Mouse (Mus musculus): ENCODE results near the gene Usp33. TPM values are rescaled to one million over a fixed set of nuclear protein-coding genes. Genes with fewer than 3 reads are reported as not detected.

The Usp33 gene
- total and polyA plus RNA-seq, 3 experiments: 38.3 to 54.7 (median 48.9) TPM

- Histone ChIP-seq H3K4me3 (replicated peaks in 1 of 3; ENCODE audit: low read depth in 2 of 3, low read length in 2 of 3, poor library complexity in 1 of 3) (no peak overlapping the region), H3K4me1 (ENCODE audit: control insufficient read depth in 1 of 2, insufficient read depth in 2 of 2) (peaks cover 5 to 43% of the 10 kb centered on the region in 2 experiments; a peak in 3 of 4 replicates), H3K27ac (ENCODE audit: insufficient read depth, low read depth) (no peak overlapping the region), H3K9me3 (replicated peaks; ENCODE audit: low read length) (no peaks in the 10 kb centered on the region), H3K27me3 (replicated peaks) (no peaks in the 10 kb centered on the region), H3K4me2 (ENCODE audit: insufficient read depth, low read depth, poor library complexity, severe bottlenecking) (no peak overlapping the region), H3K9ac (ENCODE audit: insufficient read depth, low read depth) (no peak overlapping the region), H3K79me2 (replicated peaks; ENCODE audit: control insufficient read depth, extremely low read depth, insufficient read depth, poor library complexity, severe bottlenecking) (peaks cover 24% of the 10 kb centered on the region), H3K36me3 (replicated peaks in 1 of 2; ENCODE audit: control insufficient read depth in 1 of 2, insufficient read depth in 1 of 2, low read length in 1 of 2) (peaks cover 47 to 63% of the 10 kb centered on the region in 2 experiments)
- in situ Hi-C loops (cut with MboI; ENCODE audit: low pct_ligation_motif_present, low pct_unique_long_range_greater_than_20kb, low sequenced_read_pairs) (no loop called here), dilution Hi-C loops (cut with MboI; ENCODE audit: extremely low pct_ligation_motif_present, extremely low pct_unique_long_range_greater_than_20kb, low sequenced_read_pairs) (no loop called here)
- no peak for TF ChIP-seq POLR2AphosphoS2 (IDR thresholded peaks at IDR 0.05; ENCODE audit: low read depth, low read length)
- no peak for TF ChIP-seq USF2 (conservative IDR thresholded peaks at IDR 0.05; ENCODE audit: low read depth, low read length)
- TF ChIP-seq JUND (conservative IDR thresholded peaks at IDR 0.05; ENCODE audit: low read depth, low read length): no peak
- TF ChIP-seq MYC (IDR thresholded peaks at IDR 0.05; ENCODE audit: low read depth, low read length): no peak
- no peak for TF ChIP-seq PAX5 (IDR thresholded peaks at IDR 0.05; ENCODE audit: low read length)
- TF ChIP-seq SMC3 (IDR thresholded peaks at IDR 0.05; ENCODE audit: low read depth, low read length): no peak
- no peak for TF ChIP-seq TCF12 (IDR thresholded peaks at IDR 0.05; ENCODE audit: low read depth, low read length)
- TF ChIP-seq E2F4 (IDR thresholded peaks at IDR 0.05; ENCODE audit: insufficient replicate concordance, low read depth, low read length): no peak
- no peak for TF ChIP-seq ZNF384 (IDR thresholded peaks at IDR 0.05; ENCODE audit: low read depth, low read length)
- no peak for TF ChIP-seq BHLHE40 (IDR thresholded peaks at IDR 0.05; ENCODE audit: low read depth, low read length)
- TF ChIP-seq POLR2A (IDR thresholded peaks at IDR 0.05; ENCODE audit: low read depth, low read length): no peak
- TF ChIP-seq MEF2A (IDR thresholded peaks at IDR 0.05; ENCODE audit: borderline replicate concordance, low read depth, low read length): no peak
- TF ChIP-seq CHD2 (IDR thresholded peaks at IDR 0.05; ENCODE audit: low read length): no peak
- TF ChIP-seq MXI1 (IDR thresholded peaks at IDR 0.05; ENCODE audit: low read depth, low read length): no peak
- TF ChIP-seq ZC3H11A (IDR thresholded peaks at IDR 0.05; ENCODE audit: low read depth, low read length): no peak
- TF ChIP-seq UBTF (IDR thresholded peaks at IDR 0.05; ENCODE audit: low read depth, low read length): no peak
- no peak for DNase-seq (ENCODE audit: extremely low read depth)
These were observed 10.2 kb upstream of the Usp33 start for GRCm38 (mm10) chr3:152336085-152336484.

DNA sequence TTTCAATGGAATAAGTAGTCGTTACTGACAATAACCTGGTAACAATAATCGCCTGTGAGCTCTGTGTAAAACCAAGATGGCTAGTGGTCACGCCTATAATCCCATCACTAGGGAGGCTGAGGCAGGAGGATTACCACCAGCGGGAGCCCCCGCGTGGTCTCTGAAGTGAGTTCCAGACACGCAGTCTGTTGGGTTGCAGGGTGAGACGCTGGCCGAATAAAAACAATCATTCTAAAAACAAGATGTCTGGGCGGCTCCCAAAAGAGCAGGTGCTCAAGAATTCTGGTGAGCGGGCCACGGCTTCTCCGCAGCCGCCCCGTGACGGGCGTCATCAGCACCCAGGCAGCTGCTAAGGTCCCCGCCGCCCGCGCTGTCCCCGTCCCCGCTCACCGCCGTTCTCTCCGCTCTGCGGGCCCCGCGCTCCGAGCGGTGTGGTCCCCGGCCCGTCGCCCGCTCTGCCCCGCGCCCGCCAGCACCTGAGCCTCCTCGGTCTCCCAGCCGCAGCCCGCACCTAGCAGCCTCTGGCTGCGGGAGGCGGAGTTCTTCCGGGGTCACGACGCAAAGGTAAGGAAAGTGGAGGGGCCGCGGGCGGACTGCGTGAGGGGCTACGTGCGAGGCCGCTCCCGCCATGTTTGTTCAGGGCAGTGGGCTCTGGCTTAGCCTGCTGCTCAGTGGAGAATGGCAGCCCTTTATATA lies 6.3 kb upstream of the Usp33 start, which contains the start of gene Miga1:
Gene Miga1, minus strand, starts transcription at position 546 of the 696 bp plus-strand sequence.
- Histone ChIP-seq H3K9ac (ENCODE audit: insufficient read depth, low read depth) (peak within 1 kb of the TSS; percentile 63), H3K9me3 (replicated peaks; ENCODE audit: low read length) (no peaks in the 10 kb centered on the region), H3K36me3 (replicated peaks in 1 of 2; ENCODE audit: control insufficient read depth in 1 of 2, insufficient read depth in 1 of 2, low read length in 1 of 2) (peaks cover 24 to 33% of the 10 kb centered on the region in 2 experiments), H3K4me3 (replicated peaks in 1 of 3; ENCODE audit: low read depth in 2 of 3, low read length in 2 of 3, poor library complexity in 1 of 3) (peak within 1 kb of the TSS; percentile 74 to 94 (median 79)), H3K27ac (ENCODE audit: insufficient read depth, low read depth) (peak within 1 kb of the TSS; percentile 16; the same call in 1 of the 2 replicates), H3K4me1 (ENCODE audit: control insufficient read depth in 1 of 2, insufficient read depth in 2 of 2) (peaks cover 5 to 20% of the 10 kb centered on the region in 2 experiments; a peak in 3 of 4 replicates), H3K4me2 (ENCODE audit: insufficient read depth, low read depth, poor library complexity, severe bottlenecking) (peak within 1 kb of the TSS; percentile 64), H3K27me3 (replicated peaks) (no peaks in the 10 kb centered on the region), H3K79me2 (replicated peaks; ENCODE audit: control insufficient read depth, extremely low read depth, insufficient read depth, poor library complexity, severe bottlenecking) (peaks cover 24% of the 10 kb centered on the region)
- dilution Hi-C loops (cut with MboI; ENCODE audit: extremely low pct_ligation_motif_present, extremely low pct_unique_long_range_greater_than_20kb, low sequenced_read_pairs): no loop called here
- in situ Hi-C loops (cut with MboI; ENCODE audit: low pct_ligation_motif_present, low pct_unique_long_range_greater_than_20kb, low sequenced_read_pairs): no loop called here
- DNase-seq (ENCODE audit: extremely low read depth): peak; percentile 82
- TF ChIP-seq CHD2 (IDR thresholded peaks at IDR 0.05; ENCODE audit: low read length) (peak; percentile 95), SIN3A (IDR thresholded peaks at IDR 0.05; ENCODE audit: low read length) (peak; percentile 92), ZMIZ1 (IDR thresholded peaks at IDR 0.05; ENCODE audit: low read depth, low read length) (peak; percentile 90), PAX5 (IDR thresholded peaks at IDR 0.05; ENCODE audit: low read length) (no peak), MXI1 (IDR thresholded peaks at IDR 0.05; ENCODE audit: low read depth, low read length) (peak; percentile 93), ZNF384 (IDR thresholded peaks at IDR 0.05; ENCODE audit: low read depth, low read length) (0 out of 2 replicates have a peak, but pooled peaks have one; percentile 20), MAX (IDR thresholded peaks at IDR 0.05; ENCODE audit: low read length) (peak; percentile 73), KAT2A (IDR thresholded peaks at IDR 0.05; ENCODE audit: insufficient replicate concordance, low read length) (peak; percentile 97), CTCF (conservative IDR thresholded peaks at IDR 0.05 in 1 of 2, IDR thresholded peaks at IDR 0.05 in 1 of 2; ENCODE audit: low read depth in 2 of 2, low read length in 2 of 2) (peak in 1 of 2 experiments; percentile 31; a peak in 2 of 4 replicates), MAFK (IDR thresholded peaks at IDR 0.05; ENCODE audit: insufficient replicate concordance, low read length) (no peak), ZC3H11A (IDR thresholded peaks at IDR 0.05; ENCODE audit: low read depth, low read length) (no peak), TCF12 (IDR thresholded peaks at IDR 0.05; ENCODE audit: low read depth, low read length) (peak; percentile 89), NRF1 (IDR thresholded peaks at IDR 0.05; ENCODE audit: low read depth, low read length) (peak; percentile 80), POLR2AphosphoS2 (IDR thresholded peaks at IDR 0.05; ENCODE audit: low read depth, low read length) (peak; percentile 86), ETS1 (conservative IDR thresholded peaks at IDR 0.05; ENCODE audit: low read depth, low read length) (no peak), MYC (IDR thresholded peaks at IDR 0.05; ENCODE audit: low read depth, low read length) (0 out of 2 replicates have a peak, but pooled peaks have one; percentile 72), ZKSCAN1 (IDR thresholded peaks at IDR 0.05; ENCODE audit: borderline replicate concordance, low read depth, low read length) (no peak), SMC3 (IDR thresholded peaks at IDR 0.05; ENCODE audit: low read depth, low read length) (no peak), CHD1 (IDR thresholded peaks at IDR 0.05; ENCODE audit: low read depth, low read length) (peak; percentile 46; the same call in 1 of the 2 replicates), BHLHE40 (IDR thresholded peaks at IDR 0.05; ENCODE audit: low read depth, low read length) (0 out of 2 replicates have a peak, but pooled peaks have one; percentile 45), JUND (conservative IDR thresholded peaks at IDR 0.05; ENCODE audit: low read depth, low read length) (no peak), JUN (IDR thresholded peaks at IDR 0.05; ENCODE audit: insufficient read depth, low read depth, low read length) (no peak), MEF2A (IDR thresholded peaks at IDR 0.05; ENCODE audit: borderline replicate concordance, low read depth, low read length) (peak; percentile 73), USF1 (IDR thresholded peaks at IDR 0.05; ENCODE audit: low read depth, low read length) (no peak; the same call in 1 of the 2 replicates)

All from CH12.LX (cell line).